Mouse (Mus musculus) kidney, embryonic 16.5 days (tissue): ENCODE data around the gene Flt1. TPM values are rescaled to one million over a fixed set of nuclear protein-coding genes. Genes with fewer than 3 reads are reported as not detected.
"Not testable (repeated sequence)": the region's sequence is repeated elsewhere in the genome, so short reads cannot be mapped to it uniquely, and the experiment has no call there.

Experiments
- ATAC-seq: fragments of 200-750 bp; cut with Nextera tagmentation; 2 replicates; pipeline ENCODE4 v1.8.0; 2017; ENCODE audit warnings: moderate TSS enrichment; ENCODE audit not compliant: low FRiP score, low TSS enrichment
- H3K27ac ChIP-seq: fragments of 300-500 bp; sonication (generic); 2 replicates; pipeline ENCODE4 v1.5.1; 2014; ENCODE audit warnings: low read length
- H3K27me3 ChIP-seq: fragments of 300-500 bp; sonication (generic); 2 replicates; pipeline ENCODE4 v1.6.1; 2014; ENCODE audit warnings: low read length, control low read depth, mixed read lengths; ENCODE audit not compliant: insufficient read depth
- H3K36me3 ChIP-seq: fragments of 300-500 bp; sonication (generic); 2 replicates; pipeline ENCODE4 v1.6.1; 2014; ENCODE audit warnings: low read length, control low read depth, mixed read lengths; ENCODE audit not compliant: insufficient read depth
- H3K4me1 ChIP-seq: fragments of 300-500 bp; sonication (generic); 2 replicates; pipeline ENCODE4 v1.6.1; 2014; ENCODE audit warnings: low read length, control low read depth, mixed read lengths; ENCODE audit not compliant: insufficient read depth
- H3K4me2 ChIP-seq: fragments of 300-500 bp; sonication (generic); replicated peaks from 2 replicates; pipeline ENCODE4 v1.6.1; 2014; ENCODE audit warnings: low read depth, low read length
- H3K4me3 ChIP-seq: fragments of 300-500 bp; sonication (generic); 2 replicates; pipeline ENCODE4 v1.5.1; 2014; ENCODE audit warnings: mild to moderate bottlenecking, low read length
- H3K9ac ChIP-seq: fragments of 300-500 bp; sonication (generic); replicated peaks from 2 replicates; pipeline ENCODE4 v1.6.1; 2014; ENCODE audit warnings: low read length
- H3K9me3 ChIP-seq: fragments of 300-500 bp; sonication (generic); 2 replicates; pipeline ENCODE4 v1.6.1; 2016; ENCODE audit warnings: low read length, control low read depth
- WGBS: fragments of 180-500 bp; shearing (Covaris S2); extraction: QIAGEN DNeasy Blood & Tissue Kit; methylation state at CpG from one replicate; pipeline ENCODE4 v1.1.7; 2014; 5-methylcytosine and 5-hydroxymethylcytosine counted together
- polyA plus RNA-seq: library from polyadenylated mRNA; unstranded; fragments of >200 nt; fragmentation: Nextera tagmentation; extraction: Ambion mirVana; gene quantifications from 2 replicates; pipeline ENCODE4 v1.2.1, GENCODE M21; 2015

Flt1 gene
- polyA plus RNA-seq, 1 experiment from 2014 or later = 19.7 TPM

GRCm38 (mm10) chr5:147630426-147631290, 95.2 kb downstream of the Flt1 start:
- Histone ChIP-seq H3K4me1 (no peaks in the 10 kb centered on the region), H3K4me2 (no peak overlapping the region), H3K9ac (no peak overlapping the region), H3K9me3 (no peaks in the 10 kb centered on the region), H3K27ac (peak overlapping the region; percentile 31; the same call in 1 of the 2 replicates), H3K4me3 (no peak overlapping the region), H3K36me3 (no peaks in the 10 kb centered on the region), H3K27me3 (no peaks in the 10 kb centered on the region)
- 68% methylated on average over 17 of the region's 17 CpGs for WGBS
- ATAC-seq = no peak

- no peaks in the 10 kb centered on the region for H3K4me1 ChIP-seq
- H3K4me2 ChIP-seq = no peak overlapping the region
- no peaks in the 10 kb centered on the region for H3K27me3 ChIP-seq
- ATAC-seq = no peak
- H3K9me3 ChIP-seq = peaks cover 2% of the 10 kb centered on the region
- no peaks in the 10 kb centered on the region for H3K36me3 ChIP-seq
- 67% methylated on average over 2 of the region's 2 CpGs for WGBS
- no peak overlapping the region for H3K9ac ChIP-seq
- no peak overlapping the region for H3K4me3 ChIP-seq
- no peak overlapping the region for H3K27ac ChIP-seq
Measured at GRCm38 (mm10) chr5:147626944-147627343, 98.9 kb downstream of the Flt1 start.

GRCm38 (mm10) chr5:147623747-147624146, 102.1 kb downstream of the Flt1 start:
- no peaks in the 10 kb centered on the region; the same call in 1 of the 2 replicates for H3K4me1 ChIP-seq
- no peaks in the 10 kb centered on the region for H3K27me3 ChIP-seq
- H3K27ac ChIP-seq = no peak overlapping the region
- no peak overlapping the region for H3K4me3 ChIP-seq
- no peak overlapping the region for H3K9ac ChIP-seq
- H3K9me3 ChIP-seq = peaks cover 2% of the 10 kb centered on the region
- no peak for ATAC-seq
- no peaks in the 10 kb centered on the region for H3K36me3 ChIP-seq
- no peak overlapping the region for H3K4me2 ChIP-seq
- WGBS = 86% methylated on average over 10 of the region's 10 CpGs

GRCm38 (mm10) chr5:147620178-147620577, 105.6 kb downstream of the Flt1 start:
- peaks cover 2% of the 10 kb centered on the region for H3K9me3 ChIP-seq
- 0 out of 2 replicates have a peak, but pooled peaks have one; percentile 42 for ATAC-seq
- no peaks in the 10 kb centered on the region for H3K27me3 ChIP-seq
- WGBS = 13% methylated on average over 2 of the region's 2 CpGs
- no peaks in the 10 kb centered on the region for H3K36me3 ChIP-seq
- H3K4me2 ChIP-seq = no peak overlapping the region
- H3K4me1 ChIP-seq = no peaks in the 10 kb centered on the region; the same call in 1 of the 2 replicates
- H3K9ac ChIP-seq = no peak overlapping the region
- H3K27ac ChIP-seq = no peak overlapping the region
- no peak overlapping the region for H3K4me3 ChIP-seq

- Histone ChIP-seq H3K27me3 (no peaks in the 10 kb centered on the region), H3K27ac (no peak overlapping the region), H3K4me2 (no peak overlapping the region), H3K4me3 (no peak overlapping the region), H3K4me1 (no peaks in the 10 kb centered on the region; the same call in 1 of the 2 replicates), H3K9ac (no peak overlapping the region), H3K9me3 (no peaks in the 10 kb centered on the region; the same call in 1 of the 2 replicates), H3K36me3 (no peaks in the 10 kb centered on the region)
- 71% methylated on average over 10 of the region's 10 CpGs for WGBS
- ATAC-seq = no peak
Measured at GRCm38 (mm10) chr5:147618243-147618642, 107.6 kb downstream of the Flt1 start.

GRCm38 (mm10) chr5:147616450-147616849, 109.4 kb downstream of the Flt1 start:
- H3K27me3 ChIP-seq = no peaks in the 10 kb centered on the region

GRCm38 (mm10) chr5:147614659-147615058, 111.2 kb downstream of the Flt1 start:
- Histone ChIP-seq H3K27ac (no peak overlapping the region), H3K27me3 (no peaks in the 10 kb centered on the region), H3K36me3 (no peaks in the 10 kb centered on the region), H3K4me2 (no peak overlapping the region), H3K9me3 (no peaks in the 10 kb centered on the region), H3K4me3 (no peak overlapping the region), H3K9ac (no peak overlapping the region), H3K4me1 (no peaks in the 10 kb centered on the region)
- WGBS = 80% methylated on average over 6 of the region's 6 CpGs
- no peak for ATAC-seq

More at GRCm38 (mm10) chr5:147616450-147616849, 109.4 kb downstream of the Flt1 start:
- no peaks in the 10 kb centered on the region for H3K36me3 ChIP-seq
- ATAC-seq = no peak
- H3K4me2 ChIP-seq = no peak overlapping the region
- H3K4me3 ChIP-seq = no peak overlapping the region
- no peaks in the 10 kb centered on the region for H3K9me3 ChIP-seq
- no peak overlapping the region for H3K9ac ChIP-seq
- WGBS = 72% methylated on average over 3 of the region's 3 CpGs
- H3K27ac ChIP-seq = no peak overlapping the region
- no peaks in the 10 kb centered on the region; the same call in 1 of the 2 replicates for H3K4me1 ChIP-seq

GRCm38 (mm10) chr5:147611348-147611747, 114.5 kb downstream of the Flt1 start:
- not testable (repeated sequence) for H3K9me3 ChIP-seq, H3K27me3 ChIP-seq, ATAC-seq, H3K4me2 ChIP-seq, H3K9ac ChIP-seq, H3K4me1 ChIP-seq, H3K4me3 ChIP-seq, H3K27ac ChIP-seq, H3K36me3 ChIP-seq
- 82% methylated on average over 3 of the region's 3 CpGs for WGBS

GRCm38 (mm10) chr5:147607256-147607975, 118.4 kb downstream of the Flt1 start:
- no peak overlapping the region for H3K4me2 ChIP-seq
- ATAC-seq = peak; percentile 42; the same call in 1 of the 2 replicates
- H3K27me3 ChIP-seq = no peaks in the 10 kb centered on the region
- 76% methylated on average over 12 of the region's 13 CpGs for WGBS
- no peak overlapping the region for H3K4me3 ChIP-seq
- no peaks in the 10 kb centered on the region for H3K9me3 ChIP-seq
- H3K4me1 ChIP-seq = no peaks in the 10 kb centered on the region
- H3K36me3 ChIP-seq = no peaks in the 10 kb centered on the region
- H3K27ac ChIP-seq = no peak overlapping the region
- no peak overlapping the region for H3K9ac ChIP-seq
